Comparison of ENCODE assay signal across 30 mouse cellular contexts in the genomic region with DNA sequence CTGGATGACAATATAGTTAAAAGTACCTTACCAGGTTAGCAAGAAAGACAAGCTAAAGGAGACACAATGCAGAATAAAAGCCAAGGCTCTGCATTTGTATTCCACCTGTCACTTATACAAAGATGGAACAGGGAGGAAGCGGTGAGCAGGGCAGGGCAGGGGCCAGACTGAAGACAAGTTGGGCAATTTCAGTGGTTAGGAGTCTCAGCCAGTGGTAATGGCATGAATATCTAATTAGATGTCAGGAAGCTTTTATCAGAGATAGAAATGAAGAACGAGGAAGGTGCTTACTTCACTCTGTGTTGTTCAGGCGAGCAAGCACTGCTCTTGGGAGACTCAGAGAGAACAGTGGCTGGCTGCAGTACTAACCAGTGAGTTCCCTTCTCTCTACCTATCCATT. TPM values are rescaled to one million over a fixed set of nuclear protein-coding genes. Genes with fewer than 3 reads are reported as not detected.
A peak's percentile ranks its signal among the peaks of the same experiment; 100 is the strongest.
DNase-seq lines count a peak whose midpoint lies in the region; ATAC-seq and TF ChIP-seq lines count a peak whose summit lies in the region.
"Had no signal": no experiment of that assay in that cellular context is flagged by ENCODE, and none has a peak within 500 bp of the region (broad histone marks: within the 10 kb centered on the region; RNA-seq: fewer than 3 reads in every experiment).

No protein-coding gene starts in this region.

- TF ChIP-seq CTCF in layer of hippocampus, adult 2 months (conservative IDR thresholded peaks at IDR 0.05): no peak

- H3K4me3 ChIP-seq in layer of hippocampus, adult 2 months: no peak overlapping the region
- no peak overlapping the region for H3K4me3 ChIP-seq in forebrain, embryonic 15.5 days
- H3K4me3 ChIP-seq: embryonic facial prominence, embryonic 13.5 days; erythroblast, embryonic 14.5 days; forebrain, embryonic 12.5 days; gastrocnemius, adult 2 months; heart, adult 2 months; heart, embryonic 10.5 days; heart, embryonic 13.5 days; hindbrain, embryonic 12.5 days; hindbrain, embryonic 15.5 days had no signal

- H3K4me2 ChIP-seq in forebrain, embryonic 15.5 days (replicated peaks): no peak overlapping the region
- H3K4me2 ChIP-seq: embryonic facial prominence, embryonic 13.5 days; forebrain, embryonic 12.5 days; heart, embryonic 13.5 days; hindbrain, embryonic 12.5 days; hindbrain, embryonic 15.5 days had no signal

- peak overlapping the region; percentile 48; the same call in 1 of the 2 replicates for H3K27ac ChIP-seq in layer of hippocampus, adult 2 months
- H3K27ac ChIP-seq in forebrain, embryonic 15.5 days (replicated peaks): no peak overlapping the region
- H3K27ac ChIP-seq: embryonic facial prominence, embryonic 13.5 days; forebrain, embryonic 12.5 days; gastrocnemius, adult 2 months; heart, adult 2 months; heart, embryonic 10.5 days; heart, embryonic 13.5 days; hindbrain, embryonic 12.5 days; hindbrain, embryonic 15.5 days had no signal

- H3K27me3 ChIP-seq in forebrain, embryonic 15.5 days: peaks cover 7% of the 10 kb centered on the region
- H3K27me3 ChIP-seq: CH12.LX, Patski had no signal

- H3K9ac ChIP-seq in forebrain, embryonic 15.5 days (replicated peaks): no peak overlapping the region
- H3K9ac ChIP-seq: embryonic facial prominence, embryonic 13.5 days; forebrain, embryonic 12.5 days; heart, embryonic 13.5 days; hindbrain, embryonic 12.5 days; hindbrain, embryonic 15.5 days had no signal

- no peak for DNase-seq in layer of hippocampus, adult 2 months (ENCODE audit: low spot score in 2 of 2)
- DNase-seq in layer of hippocampus, postnatal 14 days (ENCODE audit: low spot score in 2 of 2): no peak
- peak; percentile 86 for DNase-seq in 416B (ENCODE audit: low read depth)
- no peak for DNase-seq in thymus, postnatal 36 days
- no peak for DNase-seq in adrenal gland, postnatal 4 days (ENCODE audit: low spot score in 2 of 2)
- DNase-seq: adrenal gland, postnatal 10 days; adrenal gland, postnatal 36 days; B cell, adult 2 months; cerebellum, adult 18-20 months; cerebellum, adult 9-10 months; cerebellum, postnatal 14 days; gastrocnemius, adult 2 months; gastrocnemius, postnatal 14 days; heart, adult 2 months; heart, postnatal 14 days; heart, postnatal 4 days had no signal

- peaks cover 4% of the 10 kb centered on the region for H3K4me1 ChIP-seq in forebrain, embryonic 15.5 days

- WGBS in forebrain, embryonic 15.5 days: 72% methylated on average over 3 of the region's 3 CpGs

- H3K36me3 ChIP-seq in forebrain, embryonic 15.5 days: no peaks in the 10 kb centered on the region
- H3K36me3 ChIP-seq: embryonic facial prominence, embryonic 13.5 days; forebrain, embryonic 12.5 days; G1E; heart, embryonic 10.5 days; heart, embryonic 13.5 days; hindbrain, embryonic 12.5 days; hindbrain, embryonic 15.5 days had no signal

- ATAC-seq in granulocyte monocyte progenitor cell, adult 5-6 weeks (replicated peaks; ENCODE audit: poor library complexity, severe bottlenecking): peak; percentile 57
- peak; percentile 72 for ATAC-seq in megakaryocyte progenitor cell, adult 5-6 weeks (replicated peaks; ENCODE audit: poor library complexity)
- no peak for ATAC-seq in forebrain, embryonic 15.5 days (replicated peaks)
- ATAC-seq: forebrain, embryonic 16.5 days; Patski had no signal

- no peaks in the 10 kb centered on the region for H3K9me3 ChIP-seq in forebrain, embryonic 15.5 days
- H3K9me3 ChIP-seq: embryonic facial prominence, embryonic 13.5 days; forebrain, embryonic 12.5 days; G1E; heart, embryonic 10.5 days; heart, embryonic 13.5 days; hindbrain, embryonic 12.5 days; hindbrain, embryonic 15.5 days had no signal

RNA-seq across cellular contexts. Expression of gene Dgkg, which starts 5.8 kb away (rescaled TPM):
- 100 to 1,000 TPM; 199 to 231 TPM for total RNA-seq in layer of hippocampus, adult 2 months (2021)
- 100 to 1,000 TPM; 167 to 172 TPM for total RNA-seq in layer of hippocampus, postnatal 14 days (2021)
- total RNA-seq in granulocyte monocyte progenitor cell, adult 5-6 weeks (2014; fragmentation: Nextera tagmentation): 20.4 and 24.4 TPM in 2 replicates
- 12.1 and 13.4 TPM in 2 replicates for total RNA-seq in granulocyte monocyte progenitor cell, adult 5-6 weeks (2017)
- 13.5 and 18.8 TPM in 2 replicates for total RNA-seq in megakaryocyte progenitor cell, adult 5-6 weeks (2015)
- 13.9 and 14.0 TPM in 2 replicates for total RNA-seq in megakaryocyte progenitor cell, adult 5-6 weeks (2017)
- polyA plus RNA-seq in forebrain, embryonic 15.5 days (2015; fragmentation: Nextera tagmentation; extraction: Ambion mirVana): 5.8 TPM in 2 replicates
- total RNA-seq in adrenal gland, postnatal 4 days (2021): 1 to 10 TPM; 4.8 to 5.4 TPM
- polyA plus RNA-seq: erythroblast, embryonic 14.5 days; G1E had no signal

Comparison
In these comparisons a context has a peak if more than half of its experiments do, and no peak if none do; other contexts are left out.
1. RNA of gene Dgkg, which starts 5.8 kb away (total RNA-seq): 199 to 231 TPM in layer of hippocampus, adult 2 months and 167 to 172 TPM in layer of hippocampus, postnatal 14 days; 12.1 to 24.4 TPM in granulocyte monocyte progenitor cell, adult 5-6 weeks, 13.5 to 18.8 TPM in megakaryocyte progenitor cell, adult 5-6 weeks and 4.8 to 5.4 TPM in adrenal gland, postnatal 4 days; every median in the first group is over 4 times any median in the second.